Mouse (Mus musculus): ENCODE measurements around the gene Large1.
"Not testable (repeated sequence)": the region's sequence is repeated elsewhere in the genome, so short reads cannot be mapped to it uniquely, and the experiment has no call there.

Gene Large1

GRCm38 (mm10) chr8:73017601-73018000, 335.7 kb downstream of the Large1 start:
- in situ Hi-C loops (cut with MseI, MboI) = no loop called here

- in situ Hi-C loops (cut with MseI, MboI) = no loop called here
Observed at GRCm38 (mm10) chr8:73016303-73016702, 337.0 kb downstream of the Large1 start.

GRCm38 (mm10) chr8:73007489-73007888, 345.9 kb downstream of the Large1 start:
- in situ Hi-C loops (cut with MseI, MboI) = no loop called here

- in situ Hi-C loops (cut with MseI, MboI) = no loop called here
Observed at GRCm38 (mm10) chr8:73003858-73004257, 349.5 kb downstream of the Large1 start.

GRCm38 (mm10) chr8:72993831-72994230, 359.5 kb downstream of the Large1 start:
- in situ Hi-C loops (cut with MseI, MboI) = no loop called here

- in situ Hi-C loops (cut with MseI, MboI) = no loop called here
Observed at GRCm38 (mm10) chr8:72990425-72990824, 362.9 kb downstream of the Large1 start.

GRCm38 (mm10) chr8:72982832-72983231, 370.5 kb downstream of the Large1 start:
- in situ Hi-C loops (cut with MseI, MboI) = no loop called here

GRCm38 (mm10) chr8:72955074-72955473, 398.3 kb downstream of the Large1 start:
- in situ Hi-C loops (cut with MseI, MboI) = no loop called here

- in situ Hi-C loops (cut with MseI, MboI) = not testable (repeated sequence)
Observed at GRCm38 (mm10) chr8:72941393-72941792, 411.9 kb downstream of the Large1 start.

- in situ Hi-C loops (cut with MseI, MboI) = no loop called here
Observed at GRCm38 (mm10) chr8:72919182-72919902, 434.0 kb downstream of the Large1 start.

GRCm38 (mm10) chr8:72905491-72905890, 447.8 kb downstream of the Large1 start:
- in situ Hi-C loops (cut with MseI, MboI) = no loop called here

- in situ Hi-C loops (cut with MseI, MboI) = no loop called here
Observed at GRCm38 (mm10) chr8:72901591-72901990, 451.7 kb downstream of the Large1 start.

- in situ Hi-C loops (cut with MseI, MboI) = no loop called here
Observed at GRCm38 (mm10) chr8:72899321-72899720, 454.0 kb downstream of the Large1 start.

GRCm38 (mm10) chr8:72883033-72883432, 470.3 kb downstream of the Large1 start:
- in situ Hi-C loops (cut with MseI, MboI) = no loop called here

GRCm38 (mm10) chr8:72873411-72873810, 479.9 kb downstream of the Large1 start:
- in situ Hi-C loops (cut with MseI, MboI) = no loop called here

GRCm38 (mm10) chr8:72846881-72847280, 506.5 kb downstream of the Large1 start:
- in situ Hi-C loops (cut with MseI, MboI) = no loop called here

GRCm38 (mm10) chr8:72835863-72836262, 517.5 kb downstream of the Large1 start:
- in situ Hi-C loops (cut with MseI, MboI) = no loop called here

GRCm38 (mm10) chr8:72833112-72833511, 520.2 kb downstream of the Large1 start:
- in situ Hi-C loops (cut with MseI, MboI) = no loop called here

GRCm38 (mm10) chr8:72832371-72832770, 521.0 kb downstream of the Large1 start:
- in situ Hi-C loops (cut with MseI, MboI) = no loop called here

GRCm38 (mm10) chr8:72817655-72818349, 535.5 kb downstream of the Large1 start:
- in situ Hi-C loops (cut with MseI, MboI) = no loop called here

- in situ Hi-C loops (cut with MseI, MboI) = no loop called here
Observed at GRCm38 (mm10) chr8:72816679-72817078, 536.7 kb downstream of the Large1 start.

- in situ Hi-C loops (cut with MseI, MboI) = no loop called here
Observed at GRCm38 (mm10) chr8:72815681-72816080, 537.7 kb downstream of the Large1 start.

GRCm38 (mm10) chr8:72812690-72813089, 540.6 kb downstream of the Large1 start:
- in situ Hi-C loops (cut with MseI, MboI) = no loop called here
